In genomic region chr7:99981311-99981710, GRCm38 (mm10) we compare ENCODE assay signal across 7 mouse cellular contexts. TPM values are rescaled to one million over a fixed set of nuclear protein-coding genes. Genes with fewer than 3 reads are reported as not detected.
DNase-seq lines count a peak whose midpoint lies in the region; ATAC-seq and TF ChIP-seq lines count a peak whose summit lies in the region.

No protein-coding gene starts in this region.

- no peak for TF ChIP-seq EP300 in heart, postnatal 0 days (IDR thresholded peaks at IDR 0.05; ENCODE audit: low read depth)

- no peak overlapping the region for H3K9ac ChIP-seq in midbrain, embryonic 11.5 days (ENCODE audit: low read length)
- H3K9ac ChIP-seq in heart, postnatal 0 days (replicated peaks; ENCODE audit: low read depth, low read length): no peak overlapping the region
- no peak overlapping the region for H3K9ac ChIP-seq in liver, embryonic 13.5 days

- peak; percentile 84 for DNase-seq in midbrain, embryonic 11.5 days (ENCODE audit: low spot score, missing footprints)
- DNase-seq in midbrain, embryonic 10.5 days (ENCODE audit: low spot score): no peak
- DNase-seq in cerebellum, adult 2 months: peak; percentile 63 to 79
- peak; percentile 87 for DNase-seq in heart, postnatal 0 days (ENCODE audit: low spot score)
- no peak for DNase-seq in liver, embryonic 13.5 days
- DNase-seq in thymus, postnatal 36 days: no peak
- no peak for DNase-seq in T-cell, adult 2 months (ENCODE audit: low spot score)

- H3K36me3 ChIP-seq in midbrain, embryonic 11.5 days (ENCODE audit: control insufficient read depth, insufficient read depth, low read length): no peaks in the 10 kb centered on the region
- H3K36me3 ChIP-seq in midbrain, embryonic 10.5 days: peaks cover 12% of the 10 kb centered on the region
- no peaks in the 10 kb centered on the region for H3K36me3 ChIP-seq in heart, postnatal 0 days (replicated peaks; ENCODE audit: control insufficient read depth, insufficient read depth, low read length)
- no peaks in the 10 kb centered on the region for H3K36me3 ChIP-seq in liver, embryonic 13.5 days

- TF ChIP-seq CTCF in cerebellum, adult 2 months (IDR thresholded peaks at IDR 0.05; ENCODE audit: borderline replicate concordance, insufficient read depth, low read depth, low read length): peak; percentile 33; the same call in 1 of the 2 replicates
- peak; percentile 69 for TF ChIP-seq CTCF in heart, postnatal 0 days (IDR thresholded peaks at IDR 0.05; ENCODE audit: low read depth)

- TF ChIP-seq POLR2A in cerebellum, adult 2 months (IDR thresholded peaks at IDR 0.05; ENCODE audit: borderline replicate concordance, insufficient read depth, low read length): no peak

- no peak for ATAC-seq in midbrain, embryonic 11.5 days (ENCODE audit: low FRiP score)
- ATAC-seq in heart, postnatal 0 days (ENCODE audit: insufficient read depth, low read depth): no peak
- no peak for ATAC-seq in liver, embryonic 13.5 days (ENCODE audit: low read depth)

- H3K27me3 ChIP-seq in midbrain, embryonic 11.5 days (ENCODE audit: control insufficient read depth, insufficient read depth, low read length): no peaks in the 10 kb centered on the region
- no peaks in the 10 kb centered on the region for H3K27me3 ChIP-seq in midbrain, embryonic 10.5 days (ENCODE audit: low read depth, poor library complexity, severe bottlenecking)
- no peaks in the 10 kb centered on the region for H3K27me3 ChIP-seq in cerebellum, adult 2 months (ENCODE audit: control insufficient read depth, insufficient read depth, low read length)
- H3K27me3 ChIP-seq in heart, postnatal 0 days (ENCODE audit: control insufficient read depth, insufficient read depth, low read length): no peaks in the 10 kb centered on the region
- no peaks in the 10 kb centered on the region for H3K27me3 ChIP-seq in liver, embryonic 13.5 days

- no peaks in the 10 kb centered on the region for H3K9me3 ChIP-seq in midbrain, embryonic 11.5 days (ENCODE audit: control insufficient read depth, low read length)
- H3K9me3 ChIP-seq in midbrain, embryonic 10.5 days (replicated peaks): peaks cover 5% of the 10 kb centered on the region
- H3K9me3 ChIP-seq in heart, postnatal 0 days (replicated peaks; ENCODE audit: control insufficient read depth, low read length): no peaks in the 10 kb centered on the region
- no peaks in the 10 kb centered on the region for H3K9me3 ChIP-seq in liver, embryonic 13.5 days (replicated peaks)

- WGBS in midbrain, embryonic 11.5 days: 12% methylated on average over 2 of the region's 2 CpGs
- WGBS in midbrain, embryonic 10.5 days: 17% methylated on average over 2 of the region's 2 CpGs
- WGBS in cerebellum, adult 2 months: 0% methylated on average over 2 of the region's 2 CpGs
- 12% methylated on average over 2 of the region's 2 CpGs for WGBS in heart, postnatal 0 days
- WGBS in liver, embryonic 13.5 days (ENCODE audit: insufficient replicate concordance): 25% methylated on average over 2 of the region's 2 CpGs

- no peak overlapping the region for H3K4me2 ChIP-seq in midbrain, embryonic 11.5 days
- H3K4me2 ChIP-seq in heart, postnatal 0 days (ENCODE audit: low read depth, low read length): no peak overlapping the region
- H3K4me2 ChIP-seq in liver, embryonic 13.5 days: peak overlapping the region; percentile 98; the same call in 1 of the 2 replicates

- no peak overlapping the region for H3K27ac ChIP-seq in midbrain, embryonic 11.5 days (ENCODE audit: low read depth, low read length)
- no peak overlapping the region for H3K27ac ChIP-seq in midbrain, embryonic 10.5 days (replicated peaks)
- peak overlapping the region; percentile 89 for H3K27ac ChIP-seq in cerebellum, adult 2 months (ENCODE audit: insufficient read depth, low read length)
- no peak overlapping the region; the same call in 1 of the 2 replicates for H3K27ac ChIP-seq in heart, postnatal 0 days (ENCODE audit: low read depth)
- no peak overlapping the region for H3K27ac ChIP-seq in liver, embryonic 13.5 days

- no peak overlapping the region for H3K4me3 ChIP-seq in midbrain, embryonic 11.5 days (ENCODE audit: low read depth, low read length)
- no peak overlapping the region for H3K4me3 ChIP-seq in midbrain, embryonic 10.5 days
- H3K4me3 ChIP-seq in cerebellum, adult 2 months (replicated peaks; ENCODE audit: insufficient read depth, low read depth, low read length): peak overlapping the region; percentile 51
- no peak overlapping the region for H3K4me3 ChIP-seq in heart, postnatal 0 days (ENCODE audit: low read depth, low read length)
- H3K4me3 ChIP-seq in liver, embryonic 13.5 days (replicated peaks): no peak overlapping the region

- H3K4me1 ChIP-seq in midbrain, embryonic 11.5 days (ENCODE audit: control insufficient read depth, insufficient read depth, low read length): peaks cover 6% of the 10 kb centered on the region; the same call in 1 of the 2 replicates
- H3K4me1 ChIP-seq in midbrain, embryonic 10.5 days: peaks cover 24% of the 10 kb centered on the region
- H3K4me1 ChIP-seq in cerebellum, adult 2 months (ENCODE audit: control insufficient read depth, insufficient read depth, low read length): no peaks in the 10 kb centered on the region; the same call in 1 of the 2 replicates
- peaks cover 8% of the 10 kb centered on the region for H3K4me1 ChIP-seq in heart, postnatal 0 days (ENCODE audit: control insufficient read depth, insufficient read depth)
- H3K4me1 ChIP-seq in liver, embryonic 13.5 days (replicated peaks): peaks cover 33% of the 10 kb centered on the region

RNA-seq across cellular contexts. Expression of gene Rnf169, which starts 1.1 kb away (rescaled TPM):
- polyA plus RNA-seq in midbrain, embryonic 11.5 days (2014; fragmentation: Nextera tagmentation; extraction: Ambion mirVana): 6.5 and 6.6 TPM in 2 replicates
- polyA plus RNA-seq in midbrain, embryonic 10.5 days (2016; fragmentation: Nextera tagmentation; extraction: Ambion mirVana): 4.0 and 4.5 TPM in 2 replicates
- 8.1 and 8.7 TPM in 2 replicates for polyA plus RNA-seq in cerebellum, adult 2 months (2012; rRNA removed)
- 11.0 and 11.5 TPM in 2 replicates for total RNA-seq in heart, postnatal 0 days (2014; rRNA removed; ENCODE audit: low replicate concordance)
- 2.1 and 2.3 TPM in 2 replicates for polyA plus RNA-seq in heart, postnatal 0 days (2015; fragmentation: Nextera tagmentation; extraction: Ambion mirVana)
- polyA plus RNA-seq in liver, embryonic 13.5 days (2015; fragmentation: Nextera tagmentation; extraction: Ambion mirVana): 1.2 and 1.3 TPM in 2 replicates

RNA-seq across cellular contexts. Expression of gene Chrdl2, which starts 24.7 kb away (rescaled TPM):
- polyA plus RNA-seq in midbrain, embryonic 11.5 days (2014; fragmentation: Nextera tagmentation; extraction: Ambion mirVana): 0.11 TPM in 1 of 2 replicates, not detected in the other
- 0.14 and 0.16 TPM in 2 replicates for polyA plus RNA-seq in midbrain, embryonic 10.5 days (2016; fragmentation: Nextera tagmentation; extraction: Ambion mirVana)
- 0.79 and 1.3 TPM in 2 replicates for polyA plus RNA-seq in cerebellum, adult 2 months (2012; rRNA removed)
- total RNA-seq in heart, postnatal 0 days (2014; rRNA removed; ENCODE audit: low replicate concordance): not detected in 2 replicates
- 0.12 and 0.15 TPM in 2 replicates for polyA plus RNA-seq in heart, postnatal 0 days (2015; fragmentation: Nextera tagmentation; extraction: Ambion mirVana)
- polyA plus RNA-seq in liver, embryonic 13.5 days (2015; fragmentation: Nextera tagmentation; extraction: Ambion mirVana): not detected in 2 replicates

Comparison
In these comparisons a context has a peak if more than half of its experiments do, and no peak if none do; other contexts are left out.
1. DNase-seq: peak in midbrain, embryonic 11.5 days (single experiment), cerebellum, adult 2 months (2 of 2) and heart, postnatal 0 days (single experiment); none in midbrain, embryonic 10.5 days (single experiment), liver, embryonic 13.5 days (single experiment), thymus, postnatal 36 days (0 of 2) and T-cell, adult 2 months (single experiment).